Mouse (Mus musculus): Measurements from ENCODE around the gene Shisal1.

Gene Shisal1

GRCm38 (mm10) chr15:84425733-84426132 lies 21.2 kb downstream of the Shisal1 start:
- no peak for DNase-seq (ENCODE audit: low read depth)

DNA sequence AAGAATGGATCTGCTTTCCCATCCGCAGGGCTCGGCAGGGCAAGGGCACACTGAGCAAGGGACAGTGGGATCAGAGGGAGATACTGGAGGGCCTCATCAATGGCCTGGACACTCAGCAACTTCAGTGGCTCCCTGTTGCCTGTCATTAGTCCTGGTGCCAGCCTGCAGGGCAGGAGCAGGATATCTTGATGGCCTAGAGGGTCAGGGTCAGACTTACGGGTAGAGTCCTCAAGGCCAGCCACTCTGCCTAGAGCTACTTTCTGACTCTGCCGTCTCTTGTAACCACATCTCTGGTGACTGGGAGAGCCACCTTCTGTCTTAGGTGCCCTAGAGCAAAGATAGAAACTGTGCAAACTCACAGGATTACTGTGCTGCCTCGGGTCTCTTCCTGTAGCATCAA lies 23.1 kb downstream of the Shisal1 start:
- no peak for DNase-seq (ENCODE audit: low read depth)

DNA sequence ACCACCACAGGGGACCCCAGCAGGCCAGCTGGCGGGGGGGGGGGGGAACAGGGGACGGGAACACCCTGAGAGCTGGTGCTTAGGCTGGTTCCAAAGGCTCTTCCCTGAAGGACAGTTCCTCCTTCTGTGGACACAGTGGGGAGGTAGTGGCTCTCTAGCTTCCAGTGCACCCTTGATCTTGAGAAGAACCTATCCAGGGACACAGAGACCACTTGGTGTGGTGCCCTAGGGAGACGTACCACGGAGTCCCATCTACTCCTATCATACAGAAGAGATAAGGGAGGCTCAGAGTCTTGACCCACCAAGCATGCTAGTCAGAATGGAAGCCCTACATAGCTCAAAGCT lies 28.7 kb downstream of the Shisal1 start:
- DNase-seq (ENCODE audit: low read depth): no peak

DNA sequence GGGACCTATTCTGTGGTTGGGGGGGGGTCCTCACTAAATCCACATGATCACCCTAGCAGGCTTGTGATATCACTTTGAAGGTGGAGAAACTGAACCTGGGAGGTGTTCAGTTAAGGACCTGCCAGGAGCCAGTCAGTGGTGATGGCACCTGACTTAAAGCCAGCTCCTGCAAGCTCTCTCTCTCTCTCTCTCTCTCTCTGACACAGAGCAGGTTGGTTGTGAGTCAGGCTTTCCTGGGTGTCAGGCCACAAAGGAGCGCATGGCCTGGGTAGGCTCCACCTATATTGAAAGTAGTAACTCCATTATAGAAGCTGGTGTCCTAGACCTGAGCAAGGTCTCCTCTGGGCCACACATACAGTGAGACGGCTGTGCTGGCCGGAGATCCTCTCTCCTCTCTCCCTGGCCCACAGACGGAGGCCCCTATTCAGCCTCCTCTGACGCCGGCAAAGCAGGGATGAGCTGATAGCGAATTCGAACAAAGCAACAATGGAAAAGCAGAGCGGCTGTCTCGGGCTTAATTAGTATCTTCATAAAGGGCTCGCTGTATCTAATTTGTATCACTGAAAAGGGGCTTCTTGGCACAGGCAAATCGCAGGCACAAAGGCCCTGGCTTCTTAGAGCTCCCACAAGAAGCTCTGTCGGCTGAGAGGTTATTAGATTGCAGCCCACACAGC lies 29.2 kb downstream of the Shisal1 start:
- no peak for DNase-seq (ENCODE audit: low read depth)

DNA sequence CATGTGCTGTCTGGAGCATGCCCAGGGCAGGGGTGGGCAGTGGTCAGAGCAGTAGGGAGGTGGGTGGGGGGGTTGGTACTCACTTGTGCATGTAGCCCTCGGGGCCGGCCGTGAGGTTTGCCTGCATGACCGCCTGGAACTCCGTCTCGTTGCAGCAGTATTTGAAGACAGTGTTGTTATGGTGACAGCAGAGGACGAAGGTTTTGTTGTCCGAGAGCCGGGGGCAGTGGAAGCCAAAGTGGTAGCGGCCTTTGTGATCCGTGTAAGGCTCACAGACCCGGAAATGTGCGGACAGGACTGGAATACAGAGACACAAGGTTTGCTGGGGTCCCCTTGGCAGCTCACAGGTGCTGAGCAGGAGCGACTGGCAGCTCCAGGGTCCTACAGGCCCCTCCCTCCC lies 29.9 kb downstream of the Shisal1 start:
- DNase-seq (ENCODE audit: low read depth): no peak

DNA sequence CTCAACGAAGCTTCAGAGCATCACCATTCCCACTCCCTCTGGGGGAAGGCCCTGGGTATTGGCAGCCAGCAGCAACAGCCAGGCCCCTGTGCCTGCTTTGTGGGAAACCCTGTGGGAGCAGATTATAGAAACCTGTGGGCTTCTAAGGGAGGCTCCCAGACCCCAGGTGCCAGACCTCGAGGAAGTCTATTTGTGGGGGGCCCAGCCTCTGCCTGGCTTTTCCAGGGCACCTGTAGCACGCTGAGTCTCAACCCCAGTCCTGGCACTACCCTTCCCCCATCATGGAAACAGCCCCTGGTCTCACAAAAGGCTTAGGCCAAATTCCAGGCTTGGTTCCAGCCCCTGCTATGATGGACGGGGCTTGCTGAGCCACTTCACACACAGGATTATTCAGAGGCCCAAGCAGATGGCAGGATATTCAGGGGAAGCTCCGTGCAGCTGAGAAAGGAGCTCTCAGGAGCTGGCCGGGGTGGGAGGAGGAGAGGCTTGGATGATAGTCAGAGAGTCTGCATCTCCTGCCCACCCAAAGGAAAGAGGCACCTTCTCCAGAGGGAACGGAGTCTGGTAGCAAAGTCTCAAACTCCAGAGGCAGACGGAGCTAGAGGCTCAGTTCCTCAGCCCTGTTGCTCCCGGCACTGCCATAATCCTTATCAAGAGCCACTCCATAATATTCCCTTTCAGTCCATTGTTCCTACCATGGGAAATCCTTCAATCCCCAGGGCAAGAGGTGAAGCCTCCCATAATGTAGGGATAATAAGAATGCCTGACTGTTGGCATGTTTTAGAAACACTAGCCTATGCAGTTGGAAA lies 32.7 kb downstream of the Shisal1 start:
- no peak for DNase-seq (ENCODE audit: low read depth)

- peak; percentile 79 for DNase-seq (ENCODE audit: low read depth)
Measured at GRCm38 (mm10) chr15:84412409-84412808, 34.5 kb downstream of the Shisal1 start.

GRCm38 (mm10) chr15:84410052-84410451 lies 36.8 kb downstream of the Shisal1 start:
- no peak for DNase-seq (ENCODE audit: low read depth)

- no peak for DNase-seq (ENCODE audit: low read depth)
Measured at GRCm38 (mm10) chr15:84408576-84408975, 38.3 kb downstream of the Shisal1 start.

DNA sequence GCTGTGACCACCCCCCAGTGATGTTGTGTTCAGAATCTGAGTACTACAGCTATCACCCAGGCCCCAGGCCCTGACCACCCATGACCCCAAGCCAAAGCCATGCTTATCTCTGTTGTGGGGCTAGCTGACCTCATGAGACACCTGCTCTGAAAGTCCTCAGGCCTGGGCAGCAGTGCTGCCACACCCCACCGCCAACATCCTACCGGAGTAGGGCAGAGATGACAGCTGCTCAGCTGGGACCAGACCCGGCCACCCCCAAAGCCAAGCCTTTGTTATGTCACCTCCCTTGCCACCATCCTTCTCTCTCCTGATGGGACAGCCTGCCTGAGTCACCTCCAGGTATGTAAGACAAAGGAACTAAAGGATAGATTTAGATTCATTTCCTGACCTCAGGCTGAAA lies 41.1 kb downstream of the Shisal1 start:
- no peak for DNase-seq (ENCODE audit: low read depth)

DNA sequence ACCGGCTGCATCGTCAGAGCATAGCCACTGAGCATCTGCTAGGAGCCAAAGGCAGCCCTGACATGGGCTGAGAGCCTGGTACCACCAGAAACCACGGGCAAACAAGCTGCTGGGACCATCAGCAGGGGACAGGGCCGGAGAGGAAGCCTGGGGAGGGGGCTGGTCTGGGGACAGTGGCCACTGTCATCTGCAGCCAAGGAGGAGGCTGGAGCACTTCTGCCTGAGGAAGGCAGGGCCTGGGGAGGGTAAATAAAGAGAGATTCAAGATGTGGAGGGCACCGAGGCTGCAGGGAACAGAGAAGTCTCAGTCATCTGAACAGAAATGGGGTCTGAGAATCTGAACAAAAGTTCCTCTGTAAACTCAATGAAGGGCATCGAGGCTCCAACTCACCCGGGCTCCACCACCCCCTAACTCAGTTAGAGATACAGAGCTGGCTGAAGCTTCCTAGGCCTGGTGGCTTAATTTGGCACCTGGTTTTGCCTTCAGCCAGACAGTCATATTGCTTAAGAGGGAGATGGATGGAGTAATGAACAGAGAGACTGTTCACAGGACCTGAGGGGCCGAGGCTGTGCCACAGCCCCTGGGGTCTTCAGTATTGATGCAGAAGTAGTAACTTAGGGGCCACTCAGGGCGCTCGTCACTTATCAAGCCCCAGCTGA lies 43.3 kb downstream of the Shisal1 start:
- DNase-seq (ENCODE audit: low read depth): no peak

GRCm38 (mm10) chr15:84398617-84399016 lies 48.3 kb downstream of the Shisal1 start:
- no peak for DNase-seq (ENCODE audit: low read depth)

DNA sequence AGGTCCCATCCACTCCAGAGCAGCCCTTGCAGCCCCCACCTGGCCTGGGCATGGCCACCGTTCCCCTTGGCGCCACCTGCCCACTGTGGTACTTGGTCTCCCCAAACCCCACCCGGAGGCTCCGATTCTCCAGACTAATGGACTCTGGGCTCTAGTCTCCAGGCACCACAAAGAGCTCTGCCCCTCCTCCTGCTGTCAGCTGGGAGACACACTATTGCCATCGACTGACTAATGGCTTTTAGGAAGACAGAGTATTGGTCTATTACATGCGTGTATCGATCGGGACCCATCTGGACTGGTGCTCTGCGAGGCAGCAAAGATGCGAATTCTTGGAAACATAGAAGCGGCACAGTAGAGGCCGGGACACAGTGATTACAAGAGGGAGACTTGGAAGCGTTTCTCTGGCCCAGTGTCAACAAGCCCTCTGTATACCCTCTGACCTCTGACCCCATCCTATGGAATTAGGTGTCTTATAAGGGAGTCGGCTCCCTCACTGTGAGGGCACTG lies 49.2 kb downstream of the Shisal1 start:
- no peak for DNase-seq (ENCODE audit: low read depth)

- no peak for DNase-seq (ENCODE audit: low read depth)
Measured at GRCm38 (mm10) chr15:84395341-84396067, 51.4 kb downstream of the Shisal1 start.

- no peak for DNase-seq (ENCODE audit: low read depth)
Measured at GRCm38 (mm10) chr15:84393341-84393740, 53.6 kb downstream of the Shisal1 start.

- no peak for DNase-seq (ENCODE audit: low read depth)
Measured at GRCm38 (mm10) chr15:84392840-84393239, 54.1 kb downstream of the Shisal1 start.

- no peak for DNase-seq (ENCODE audit: low read depth)
Measured at GRCm38 (mm10) chr15:84392131-84392530, 54.8 kb downstream of the Shisal1 start.

GRCm38 (mm10) chr15:84388698-84389131 lies 58.2 kb downstream of the Shisal1 start:
- DNase-seq (ENCODE audit: low read depth): no peak

GRCm38 (mm10) chr15:84385995-84386565 lies 60.8 kb downstream of the Shisal1 start:
- no peak for DNase-seq (ENCODE audit: low read depth)

DNA sequence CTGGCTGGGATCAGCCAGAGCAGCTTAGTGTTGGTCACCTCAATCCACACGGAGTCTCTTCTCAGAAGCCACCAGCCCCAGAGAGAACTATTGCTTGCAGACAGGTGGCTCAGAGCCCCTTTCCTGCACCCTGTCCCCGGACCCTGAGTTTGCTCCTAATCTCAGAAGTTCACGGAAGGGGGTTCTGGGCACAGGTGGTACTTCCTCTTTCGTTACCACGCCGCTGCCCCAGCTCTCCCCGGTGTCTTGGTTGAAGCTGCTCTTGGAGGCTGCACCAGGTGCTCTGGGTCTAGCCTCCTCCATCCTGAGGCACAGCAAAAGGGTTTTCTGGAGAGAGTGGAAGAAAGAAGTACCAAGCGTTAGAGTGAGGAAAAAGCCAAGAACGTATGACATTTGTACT lies 62.8 kb downstream of the Shisal1 start:
- no peak for DNase-seq (ENCODE audit: low read depth)

- DNase-seq (ENCODE audit: low read depth): no peak
Measured at GRCm38 (mm10) chr15:84380181-84380580, 66.7 kb downstream of the Shisal1 start.

DNA sequence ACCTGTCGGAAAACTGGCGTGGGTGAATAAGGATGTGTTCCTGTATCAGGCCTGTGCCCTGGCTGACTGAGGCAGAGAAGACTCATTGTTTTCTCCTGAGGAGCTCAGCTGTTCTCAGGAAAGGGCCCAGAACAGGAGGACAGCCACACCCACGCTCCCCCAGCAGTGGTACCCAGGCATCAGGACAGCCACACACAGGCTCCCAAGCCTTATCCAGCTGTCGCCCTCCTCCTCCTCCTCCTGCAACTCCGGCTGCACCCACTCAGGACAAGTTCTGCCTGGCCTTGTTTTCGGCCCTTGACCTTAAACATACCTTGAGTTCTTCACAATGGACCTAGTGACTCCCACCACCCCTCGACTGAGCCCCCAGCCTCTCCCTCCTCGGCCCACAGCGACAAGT lies 68.2 kb downstream of the Shisal1 start:
- DNase-seq (ENCODE audit: low read depth): no peak

Measured in c-Kit-positive CD71-negative TER-119-negative erythroid progenitor cells, embryonic 14.5 days (primary cell).